Mouse (Mus musculus) thymus, adult 2 months (tissue): ENCODE measurements around the gene Igflr1. TPM values are rescaled to one million over a fixed set of nuclear protein-coding genes. Genes with fewer than 3 reads are reported as not detected.
A peak's percentile ranks its signal among the peaks of the same experiment; 100 is the strongest.

ENCODE experiments used
- DNase-seq: peaks from one replicate; pipeline ENCODE4 v3.0.0; 2021
- H3K27ac ChIP-seq: fragments of 200-500 bp; 2 replicates; pipeline ENCODE4 v1.5.1; 2012; ENCODE audit warnings: low read length, control low read depth; ENCODE audit not compliant: control insufficient read depth, insufficient read depth
- H3K27me3 ChIP-seq: fragments of 200-500 bp; 2 replicates; pipeline ENCODE4 v1.6.1; 2012; ENCODE audit warnings: mild to moderate bottlenecking, low read length, moderate library complexity, mixed read lengths; ENCODE audit not compliant: control insufficient read depth, insufficient read depth
- H3K36me3 ChIP-seq: fragments of 200-500 bp; 2 replicates; pipeline ENCODE4 v1.6.1; 2012; ENCODE audit warnings: mild to moderate bottlenecking, low read length, moderate library complexity; ENCODE audit not compliant: control insufficient read depth, insufficient read depth
- H3K4me1 ChIP-seq: fragments of 200-500 bp; replicated peaks from 2 replicates; pipeline ENCODE4 v1.6.1; 2012; ENCODE audit warnings: low read length; ENCODE audit not compliant: control insufficient read depth, insufficient read depth
- H3K4me3 ChIP-seq: fragments of 200-500 bp; 2 replicates; pipeline ENCODE4 v1.5.1; 2012; ENCODE audit warnings: mild to moderate bottlenecking, low read length, control low read depth, moderate library complexity; ENCODE audit not compliant: control insufficient read depth, insufficient read depth
- CTCF ChIP-seq: fragments of 200-500 bp; IDR thresholded peaks from 2 replicates; pipeline ENCODE4 v1.5.1; 2012; ENCODE audit warnings: mild to moderate bottlenecking, control low read depth, low read length, moderate library complexity, borderline replicate concordance; ENCODE audit not compliant: control insufficient read depth, poor library complexity, insufficient read depth; ENCODE audit errors: extremely low read depth
- POLR2A ChIP-seq: fragments of 200-500 bp; IDR thresholded peaks from 2 replicates; pipeline ENCODE4 v1.6.1; 2012; ENCODE audit warnings: mild to moderate bottlenecking, low read length, control low read depth, moderate library complexity; ENCODE audit not compliant: control insufficient read depth, poor library complexity, insufficient read depth; ENCODE audit errors: extremely low read depth
- WGBS: fragments of 180-500 bp; shearing (Covaris S2); methylation state at CpG from one replicate; pipeline ENCODE4 v1.1.7; 2018; 5-methylcytosine and 5-hydroxymethylcytosine counted together
- polyA plus RNA-seq: library from polyadenylated mRNA; depleted of rRNA; stranded (reverse); fragments of >200 nt; gene quantifications from 2 replicates; pipeline ENCODE4 v1.2.3, GENCODE M21; 2012

Igflr1 gene
- polyA plus RNA-seq, 1 experiment = 31.7 TPM

GRCm38 (mm10) chr7:30553021-30553589 lies 12.1 kb upstream of the Igflr1 start:
- peak overlapping the region; percentile 76; the same call in 1 of the 2 replicates for H3K27ac ChIP-seq
- H3K36me3 ChIP-seq = peaks cover 19% of the 10 kb centered on the region
- TF ChIP-seq POLR2A (no peak), CTCF (no peak)
- H3K27me3 ChIP-seq = no peaks in the 10 kb centered on the region
- 1% methylated on average over 23 of the region's 23 CpGs for WGBS
- no peak for DNase-seq
- peak overlapping the region; percentile 89 for H3K4me3 ChIP-seq
- H3K4me1 ChIP-seq = peaks cover 13% of the 10 kb centered on the region

- no peak for DNase-seq
- Histone ChIP-seq H3K4me3 (no peak overlapping the region), H3K4me1 (peaks cover 18% of the 10 kb centered on the region), H3K27ac (no peak overlapping the region), H3K36me3 (peaks cover 19% of the 10 kb centered on the region), H3K27me3 (no peaks in the 10 kb centered on the region)
- TF ChIP-seq CTCF (no peak), POLR2A (no peak)
- WGBS = 87% methylated on average over 22 of the region's 22 CpGs
These were observed 11.2 kb upstream of the Igflr1 start for GRCm38 (mm10) chr7:30553810-30554584.

- Histone ChIP-seq H3K4me1 (peaks cover 20% of the 10 kb centered on the region), H3K27ac (no peak overlapping the region), H3K27me3 (no peaks in the 10 kb centered on the region), H3K4me3 (no peak overlapping the region), H3K36me3 (peaks cover 19% of the 10 kb centered on the region)
- 94% methylated on average over 18 of the region's 18 CpGs for WGBS
- no peak for TF ChIP-seq POLR2A
- TF ChIP-seq CTCF = no peak
- peak; percentile 42 for DNase-seq
These were observed 8.2 kb upstream of the Igflr1 start for GRCm38 (mm10) chr7:30556894-30557536.

GRCm38 (mm10) chr7:30557901-30558514 lies 7.2 kb upstream of the Igflr1 start:
- peaks cover 19% of the 10 kb centered on the region for H3K36me3 ChIP-seq

GRCm38 (mm10) chr7:30558656-30559442 lies 6.4 kb upstream of the Igflr1 start:
- DNase-seq = no peak
- peaks cover 15% of the 10 kb centered on the region for H3K4me1 ChIP-seq
- WGBS = 8% methylated on average over 12 of the region's 12 CpGs
- H3K4me3 ChIP-seq = peak overlapping the region; percentile 73
- H3K36me3 ChIP-seq = peaks cover 19% of the 10 kb centered on the region
- H3K27me3 ChIP-seq = no peaks in the 10 kb centered on the region
- H3K27ac ChIP-seq = peak overlapping the region; percentile 29; the same call in 1 of the 2 replicates
- TF ChIP-seq CTCF (no peak), POLR2A (no peak)

More at GRCm38 (mm10) chr7:30557901-30558514, 7.2 kb upstream of the Igflr1 start:
- WGBS = 93% methylated on average over 13 of the region's 13 CpGs
- no peak for DNase-seq
- no peak overlapping the region for H3K27ac ChIP-seq
- TF ChIP-seq POLR2A = no peak
- no peak for TF ChIP-seq CTCF
- H3K4me3 ChIP-seq = no peak overlapping the region
- H3K4me1 ChIP-seq = peaks cover 19% of the 10 kb centered on the region
- H3K27me3 ChIP-seq = no peaks in the 10 kb centered on the region
